Mouse (Mus musculus) hindbrain, embryonic 16.5 days (tissue): ENCODE results near the gene Fgfr3. TPM values are rescaled to one million over a fixed set of nuclear protein-coding genes. Genes with fewer than 3 reads are reported as not detected.

Source experiments
- ATAC-seq: fragments of 200-750 bp; cut with Nextera tagmentation; 2 replicates; pipeline ENCODE4 v1.8.0; 2017; ENCODE audit warnings: moderate TSS enrichment, moderate library complexity
- H3K27ac ChIP-seq: fragments of 300-500 bp; sonication (generic); 2 replicates; pipeline ENCODE4 v1.5.1; 2014; ENCODE audit warnings: low read depth, mild to moderate bottlenecking, control low read depth, low read length, moderate library complexity
- H3K27me3 ChIP-seq: fragments of 300-500 bp; sonication (generic); replicated peaks from 2 replicates; pipeline ENCODE4 v1.6.1; 2014; ENCODE audit warnings: low read length; ENCODE audit not compliant: control insufficient read depth, insufficient read depth
- H3K36me3 ChIP-seq: fragments of 300-500 bp; sonication (generic); 2 replicates; pipeline ENCODE4 v1.6.1; 2014; ENCODE audit warnings: mild to moderate bottlenecking, low read length, moderate library complexity, mixed read lengths; ENCODE audit not compliant: control insufficient read depth, insufficient read depth
- H3K4me1 ChIP-seq: fragments of 300-500 bp; sonication (generic); 2 replicates; pipeline ENCODE4 v1.6.1; 2014; ENCODE audit warnings: low read depth, low read length; ENCODE audit not compliant: control insufficient read depth, insufficient read depth
- H3K4me2 ChIP-seq: fragments of 300-500 bp; sonication (generic); 2 replicates; pipeline ENCODE4 v1.6.1; 2014; ENCODE audit warnings: mild to moderate bottlenecking, low read length, control low read depth, moderate library complexity
- H3K4me3 ChIP-seq: fragments of 300-500 bp; sonication (generic); 2 replicates; pipeline ENCODE4 v1.5.1; 2014; ENCODE audit warnings: mild to moderate bottlenecking, low read length, control low read depth, moderate library complexity
- H3K9ac ChIP-seq: fragments of 300-500 bp; sonication (generic); 2 replicates; pipeline ENCODE4 v1.6.1; 2014; ENCODE audit warnings: low read depth, mild to moderate bottlenecking, control low read depth, low read length, moderate library complexity
- H3K9me3 ChIP-seq: fragments of 300-500 bp; sonication (generic); 2 replicates; pipeline ENCODE4 v1.6.1; 2014; ENCODE audit warnings: mild to moderate bottlenecking, low read length, moderate library complexity; ENCODE audit not compliant: control insufficient read depth
- WGBS: fragments of 180-500 bp; shearing (Covaris S2); extraction: QIAGEN DNeasy Blood & Tissue Kit; methylation state at CpG from one replicate; pipeline ENCODE4 v1.1.7; 2014; 5-methylcytosine and 5-hydroxymethylcytosine counted together
- polyA plus RNA-seq: library from polyadenylated mRNA; unstranded; fragments of >200 nt; fragmentation: Nextera tagmentation; extraction: Ambion mirVana; gene quantifications from 2 replicates; pipeline ENCODE4 v1.2.1, GENCODE M21; 2015

Gene Fgfr3
- 45.9 and 48.2 TPM in 2 replicates for polyA plus RNA-seq

GRCm38 (mm10) chr5:33721541-33722265, at the start of gene Fgfr3:
Gene Fgfr3, plus strand, starts transcription at chr5:33721674.
- Histone ChIP-seq H3K27me3 (no peaks in the 10 kb centered on the region; the same call in 1 of the 2 replicates), H3K4me1 (peaks cover 20% of the 10 kb centered on the region), H3K27ac (peak within 1 kb of the TSS; percentile 74), H3K9me3 (no peaks in the 10 kb centered on the region), H3K4me2 (peak within 1 kb of the TSS; percentile 99), H3K4me3 (peak within 1 kb of the TSS; percentile 62), H3K36me3 (no peaks in the 10 kb centered on the region), H3K9ac (peak within 1 kb of the TSS; percentile 78)
- ATAC-seq: peak; percentile 67
- WGBS: under 1% methylated on average over 67 of the region's 73 CpGs

- H3K27me3 ChIP-seq: no peaks in the 10 kb centered on the region
- peaks cover 4% of the 10 kb centered on the region; the same call in 1 of the 2 replicates for H3K4me1 ChIP-seq
- WGBS: 42% methylated on average over 3 of the region's 3 CpGs
- peak; percentile 96 for ATAC-seq
- H3K36me3 ChIP-seq: no peaks in the 10 kb centered on the region
- no peak overlapping the region for H3K9ac ChIP-seq
- H3K4me2 ChIP-seq: no peak overlapping the region
- no peak overlapping the region for H3K4me3 ChIP-seq
- no peaks in the 10 kb centered on the region for H3K9me3 ChIP-seq
- no peak overlapping the region; the same call in 1 of the 2 replicates for H3K27ac ChIP-seq
These were observed 47.0 kb upstream of the Fgfr3 start for GRCm38 (mm10) chr5:33674439-33674838.

GRCm38 (mm10) chr5:33675964-33676363, 45.5 kb upstream of the Fgfr3 start:
- Histone ChIP-seq H3K4me2 (no peak overlapping the region), H3K4me1 (peaks cover 4% of the 10 kb centered on the region; the same call in 1 of the 2 replicates), H3K27me3 (no peaks in the 10 kb centered on the region), H3K9me3 (no peaks in the 10 kb centered on the region), H3K4me3 (no peak overlapping the region), H3K9ac (no peak overlapping the region), H3K27ac (no peak overlapping the region), H3K36me3 (no peaks in the 10 kb centered on the region)
- ATAC-seq: no peak
- 5% methylated on average over 1 of the region's 1 CpGs for WGBS

- Histone ChIP-seq H3K9ac (no peak overlapping the region), H3K4me3 (no peak overlapping the region), H3K4me1 (peaks cover 4% of the 10 kb centered on the region; the same call in 1 of the 2 replicates), H3K27ac (no peak overlapping the region), H3K4me2 (no peak overlapping the region), H3K27me3 (no peaks in the 10 kb centered on the region), H3K9me3 (no peaks in the 10 kb centered on the region), H3K36me3 (no peaks in the 10 kb centered on the region)
- 87% methylated on average over 5 of the region's 5 CpGs for WGBS
- ATAC-seq: no peak
These were observed 43.2 kb upstream of the Fgfr3 start for GRCm38 (mm10) chr5:33678244-33678643.

GRCm38 (mm10) chr5:33681044-33681443, 40.4 kb upstream of the Fgfr3 start:
- Histone ChIP-seq H3K4me2 (no peak overlapping the region), H3K36me3 (no peaks in the 10 kb centered on the region), H3K9ac (no peak overlapping the region), H3K9me3 (no peaks in the 10 kb centered on the region), H3K4me1 (no peaks in the 10 kb centered on the region), H3K4me3 (no peak overlapping the region), H3K27me3 (no peaks in the 10 kb centered on the region; the same call in 1 of the 2 replicates), H3K27ac (no peak overlapping the region)
- WGBS: 62% methylated on average over 3 of the region's 3 CpGs
- no peak for ATAC-seq

- Histone ChIP-seq H3K9ac (no peak overlapping the region), H3K27ac (no peak overlapping the region), H3K27me3 (no peaks in the 10 kb centered on the region; the same call in 1 of the 2 replicates), H3K36me3 (no peaks in the 10 kb centered on the region), H3K4me1 (no peaks in the 10 kb centered on the region), H3K9me3 (no peaks in the 10 kb centered on the region), H3K4me2 (no peak overlapping the region), H3K4me3 (no peak overlapping the region)
- ATAC-seq: no peak
- 68% methylated on average over 15 of the region's 15 CpGs for WGBS
These were observed 39.7 kb upstream of the Fgfr3 start for GRCm38 (mm10) chr5:33681611-33682388.

GRCm38 (mm10) chr5:33682963-33683362, 38.5 kb upstream of the Fgfr3 start:
- Histone ChIP-seq H3K4me2 (no peak overlapping the region), H3K4me1 (no peaks in the 10 kb centered on the region; the same call in 1 of the 2 replicates), H3K36me3 (no peaks in the 10 kb centered on the region), H3K4me3 (no peak overlapping the region), H3K9ac (no peak overlapping the region), H3K27ac (no peak overlapping the region), H3K9me3 (no peaks in the 10 kb centered on the region), H3K27me3 (no peaks in the 10 kb centered on the region; the same call in 1 of the 2 replicates)
- WGBS: 73% methylated on average over 4 of the region's 4 CpGs
- ATAC-seq: no peak

GRCm38 (mm10) chr5:33683897-33684652, 37.4 kb upstream of the Fgfr3 start:
- no peaks in the 10 kb centered on the region for H3K36me3 ChIP-seq
- peak; percentile 69 for ATAC-seq
- no peak overlapping the region for H3K9ac ChIP-seq
- no peak overlapping the region for H3K27ac ChIP-seq
- no peak overlapping the region for H3K4me2 ChIP-seq
- H3K4me3 ChIP-seq: no peak overlapping the region
- 52% methylated on average over 7 of the region's 7 CpGs for WGBS
- H3K27me3 ChIP-seq: no peaks in the 10 kb centered on the region; the same call in 1 of the 2 replicates
- no peaks in the 10 kb centered on the region for H3K9me3 ChIP-seq
- peaks cover 7% of the 10 kb centered on the region for H3K4me1 ChIP-seq
